Mouse (Mus musculus) bone marrow, adult 2 months (tissue): ENCODE data around the gene Fchsd2. TPM values are rescaled to one million over a fixed set of nuclear protein-coding genes. Genes with fewer than 3 reads are reported as not detected.

Experiments
- H3K27ac ChIP-seq: fragments of 200-500 bp; 2 replicates; pipeline ENCODE4 v1.5.1; 2012; ENCODE audit warnings: low read depth, mild to moderate bottlenecking, control low read depth, inconsistent platforms, low read length; ENCODE audit not compliant: control insufficient read depth, poor library complexity, insufficient read depth
- H3K4me1 ChIP-seq: fragments of 200-500 bp; 2 replicates; pipeline ENCODE4 v1.6.1; 2011; ENCODE audit warnings: low read length; ENCODE audit not compliant: control insufficient read depth, insufficient read depth
- H3K4me3 ChIP-seq: fragments of 200-500 bp; replicated peaks from 2 replicates; pipeline ENCODE3; 2011; ENCODE audit warnings: mild to moderate bottlenecking, low read depth, low read length, control low read depth; ENCODE audit not compliant: control insufficient read depth
- CTCF ChIP-seq: fragments of 200-500 bp; IDR thresholded peaks from 2 replicates; pipeline ENCODE4 v1.5.1; 2011; ENCODE audit warnings: low read length, control low read depth; ENCODE audit not compliant: control insufficient read depth, insufficient read depth
- POLR2A ChIP-seq: fragments of 200-500 bp; IDR thresholded peaks from 2 replicates; pipeline ENCODE4 v1.6.1; 2011; ENCODE audit warnings: low read depth, mild to moderate bottlenecking, control low read depth, low read length, borderline replicate concordance; ENCODE audit not compliant: control insufficient read depth
- WGBS: fragments of 180-500 bp; shearing (Covaris S2); methylation state at CpG from one replicate; pipeline ENCODE4 v1.1.7; 2018; 5-methylcytosine and 5-hydroxymethylcytosine counted together
- polyA plus RNA-seq: library from polyadenylated mRNA; stranded (reverse); fragments of >200 nt; gene quantifications from 2 replicates; pipeline ENCODE4 v1.2.4, GENCODE M21; 2011; ENCODE audit warnings: low replicate concordance; ENCODE audit not compliant: missing spikeins, insufficient read depth, insufficient read length

Fchsd2 gene
- polyA plus RNA-seq, 1 experiment: 22.6 TPM

DNA sequence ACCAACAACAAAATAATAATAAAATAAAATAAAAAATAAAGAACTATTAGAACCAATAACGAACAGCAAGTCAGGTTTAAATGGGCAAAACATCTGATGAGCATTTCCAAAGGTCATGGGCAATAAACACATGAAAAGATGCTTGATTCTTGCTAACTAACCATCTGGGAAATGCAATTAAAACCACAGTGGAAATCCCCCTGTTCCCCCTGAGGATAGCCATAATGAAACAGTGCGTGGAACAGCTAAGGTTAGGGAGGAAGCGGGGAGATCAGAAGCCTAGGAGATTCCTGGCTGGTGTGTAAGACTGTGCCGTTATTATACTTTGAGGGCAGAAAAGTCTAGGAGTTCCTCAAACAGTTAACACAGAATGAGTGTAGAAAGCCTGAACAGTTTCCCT lies 35.4 kb upstream of the Fchsd2 start:
- 38% methylated on average over 4 of the region's 4 CpGs for WGBS
- TF ChIP-seq POLR2A: no peak
- no peak for TF ChIP-seq CTCF
- Histone ChIP-seq H3K4me1 (peaks cover 6% of the 10 kb centered on the region; the same call in 1 of the 2 replicates), H3K4me3 (no peak overlapping the region), H3K27ac (no peak overlapping the region)

DNA sequence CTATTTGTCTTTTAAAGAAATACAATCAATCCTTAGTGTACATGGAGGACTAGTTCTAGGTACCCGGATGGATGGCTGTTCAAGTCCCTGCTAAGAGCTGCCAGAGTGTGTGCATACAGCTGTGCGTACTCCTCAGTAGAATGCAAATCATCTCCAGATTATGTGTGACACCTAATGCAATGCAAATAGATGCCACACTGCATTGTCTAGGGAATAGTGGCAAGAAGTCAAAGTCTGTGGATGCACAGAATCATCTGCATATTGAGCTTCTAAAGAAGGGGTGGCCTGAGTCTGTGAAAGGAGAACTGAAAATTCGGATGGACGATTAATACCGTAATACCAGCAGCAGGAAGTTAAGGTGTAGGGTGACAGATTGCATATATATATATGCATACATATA lies 33.5 kb upstream of the Fchsd2 start:
- 38% methylated on average over 5 of the region's 5 CpGs for WGBS
- Histone ChIP-seq H3K27ac (no peak overlapping the region), H3K4me1 (peaks cover 6% of the 10 kb centered on the region; the same call in 1 of the 2 replicates), H3K4me3 (no peak overlapping the region)
- TF ChIP-seq CTCF (no peak), POLR2A (no peak)

DNA sequence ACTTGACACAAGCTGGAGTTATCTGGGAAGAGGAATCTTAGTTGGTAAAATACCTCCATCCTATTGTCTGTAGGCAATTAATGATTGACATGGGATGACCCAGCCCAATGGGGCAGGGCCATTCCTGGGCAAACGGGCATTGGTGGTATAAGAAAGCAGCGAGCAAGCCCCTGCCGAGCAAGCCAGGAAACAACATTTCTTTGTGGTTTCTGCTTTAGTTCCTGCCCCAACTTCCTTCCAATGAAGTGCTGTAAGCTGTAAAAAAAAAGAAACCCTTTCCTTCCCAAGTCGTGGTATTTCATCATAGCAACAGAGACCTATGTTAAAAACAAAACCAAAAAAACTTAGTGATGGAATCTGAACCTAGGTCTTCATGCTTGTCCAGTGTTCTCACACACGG lies 32.2 kb upstream of the Fchsd2 start:
- peaks cover 8% of the 10 kb centered on the region; the same call in 1 of the 2 replicates for H3K4me1 ChIP-seq
- H3K27ac ChIP-seq: peak overlapping the region; percentile 70
- TF ChIP-seq CTCF (no peak), POLR2A (no peak)
- WGBS: 2% methylated on average over 5 of the region's 5 CpGs
- H3K4me3 ChIP-seq: peak overlapping the region; percentile 25

DNA sequence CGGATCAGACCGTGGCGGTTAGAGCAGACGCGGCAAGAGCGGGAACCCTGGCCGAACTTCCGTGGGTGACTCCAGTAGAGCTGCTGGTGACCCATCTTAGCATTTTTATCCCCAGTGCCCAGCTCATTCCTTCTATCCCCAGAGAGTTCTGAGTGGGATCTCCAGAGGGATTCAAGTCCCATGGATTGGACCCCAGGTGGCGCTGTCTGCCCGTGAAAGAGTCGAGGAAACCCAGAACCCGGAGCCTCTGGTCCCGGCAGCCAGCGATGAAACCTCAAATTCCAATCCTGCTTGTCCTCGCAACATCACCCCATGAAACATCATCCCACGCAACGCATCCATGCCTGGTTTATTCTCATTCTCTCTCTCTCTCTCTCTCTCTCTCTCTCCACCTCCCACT lies 31.3 kb upstream of the Fchsd2 start:
- no peak overlapping the region for H3K4me3 ChIP-seq
- H3K4me1 ChIP-seq: peaks cover 8% of the 10 kb centered on the region; the same call in 1 of the 2 replicates
- peak overlapping the region; percentile 70; the same call in 1 of the 2 replicates for H3K27ac ChIP-seq
- TF ChIP-seq CTCF (peak; percentile 64), POLR2A (no peak)
- 28% methylated on average over 17 of the region's 17 CpGs for WGBS

DNA sequence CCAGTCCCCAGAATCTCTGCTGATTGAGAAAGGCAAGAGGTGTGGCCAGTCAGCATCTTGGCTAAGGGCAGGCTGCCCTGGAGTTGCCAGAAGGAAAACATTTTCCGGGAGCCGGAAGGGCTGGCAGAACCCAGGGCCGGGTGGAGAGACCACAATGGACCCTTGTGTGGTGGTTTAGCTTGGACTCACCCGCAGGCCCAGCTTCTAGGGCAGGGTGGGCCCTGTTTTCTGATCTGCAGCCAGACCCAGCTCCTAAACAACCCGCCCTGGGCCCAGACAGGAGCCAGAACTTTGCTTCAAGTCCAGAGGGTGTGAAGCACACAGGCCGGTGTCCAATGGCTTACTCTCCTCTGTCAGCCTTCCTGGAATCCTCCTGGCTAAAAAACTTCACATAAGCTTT lies 30.4 kb upstream of the Fchsd2 start:
- Histone ChIP-seq H3K27ac (no peak overlapping the region), H3K4me1 (peaks cover 15% of the 10 kb centered on the region; the same call in 1 of the 2 replicates), H3K4me3 (no peak overlapping the region)
- no peak for TF ChIP-seq CTCF
- TF ChIP-seq POLR2A: no peak
- WGBS: 82% methylated on average over 6 of the region's 6 CpGs

DNA sequence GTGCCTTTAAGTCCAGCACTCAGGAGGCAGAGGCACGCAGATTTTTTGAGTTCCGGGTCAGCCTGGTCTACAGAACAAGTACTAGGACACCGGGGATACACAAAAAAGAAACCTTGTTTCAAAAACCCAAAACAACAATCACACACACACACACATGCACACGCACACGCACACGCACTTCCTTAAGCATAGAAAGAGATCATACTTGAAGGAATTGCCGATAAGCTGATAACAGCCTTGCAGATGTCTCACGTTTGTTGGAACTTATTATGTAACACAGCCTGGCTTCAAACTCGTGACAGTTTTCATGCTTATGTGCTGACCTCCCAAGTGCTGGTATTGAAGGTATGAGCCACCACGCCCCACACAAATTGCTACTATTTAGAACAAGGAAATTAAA lies 29.1 kb upstream of the Fchsd2 start:
- H3K4me3 ChIP-seq: no peak overlapping the region
- 47% methylated on average over 10 of the region's 10 CpGs for WGBS
- TF ChIP-seq POLR2A: no peak
- TF ChIP-seq CTCF: no peak
- H3K4me1 ChIP-seq: peaks cover 13% of the 10 kb centered on the region; the same call in 1 of the 2 replicates
- H3K27ac ChIP-seq: no peak overlapping the region

DNA sequence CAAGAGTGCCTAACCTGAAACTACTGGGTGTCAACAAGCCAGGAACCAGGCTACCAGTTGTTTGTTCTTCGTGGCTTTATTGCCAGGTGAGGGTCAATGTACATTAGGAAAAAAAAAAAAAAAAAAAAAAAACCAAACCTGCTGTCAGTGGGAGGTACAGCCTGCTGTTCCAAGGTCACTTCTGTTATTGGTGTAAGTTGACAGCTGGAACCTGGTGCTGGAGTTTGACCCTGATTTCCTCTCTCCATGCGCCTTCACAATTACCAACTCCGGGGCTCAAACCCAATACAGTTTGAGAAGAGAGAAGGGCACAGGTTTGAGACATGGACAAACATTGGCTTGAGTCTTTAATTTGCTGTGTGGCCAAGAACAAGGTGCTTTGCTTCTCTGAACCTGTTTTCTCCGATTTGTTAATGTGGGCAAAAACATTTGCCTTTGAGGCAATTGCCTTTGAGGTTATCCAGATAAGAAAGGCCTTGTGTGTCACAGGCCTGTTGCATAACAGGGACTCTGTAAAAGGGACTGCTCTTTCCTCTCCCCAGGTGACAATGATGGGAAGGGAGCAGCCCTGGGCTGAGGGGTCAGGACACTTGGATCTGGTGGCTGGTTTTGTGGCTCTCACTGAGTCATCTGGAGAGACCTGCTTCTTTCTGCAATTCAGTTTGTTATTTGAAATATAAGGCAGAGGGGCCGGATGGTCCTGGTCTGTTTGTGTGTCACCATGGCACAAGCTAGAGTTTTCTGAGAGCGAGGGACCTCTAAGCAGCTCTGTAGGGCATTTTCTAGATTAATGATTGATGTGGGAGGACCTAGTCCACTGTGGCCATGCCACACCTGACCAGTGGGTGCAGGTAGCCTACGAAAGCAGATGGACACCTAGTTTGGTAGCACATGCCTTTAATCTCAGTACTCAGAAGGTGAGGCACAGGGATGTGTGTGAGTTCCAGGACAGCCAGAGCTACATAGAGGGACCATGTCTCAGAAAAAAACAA lies 27.7 kb upstream of the Fchsd2 start:
- no peak overlapping the region for H3K4me3 ChIP-seq
- TF ChIP-seq CTCF (no peak), POLR2A (no peak)
- no peak overlapping the region for H3K27ac ChIP-seq
- 72% methylated on average over 7 of the region's 7 CpGs for WGBS
- peaks cover 13% of the 10 kb centered on the region; the same call in 1 of the 2 replicates for H3K4me1 ChIP-seq

DNA sequence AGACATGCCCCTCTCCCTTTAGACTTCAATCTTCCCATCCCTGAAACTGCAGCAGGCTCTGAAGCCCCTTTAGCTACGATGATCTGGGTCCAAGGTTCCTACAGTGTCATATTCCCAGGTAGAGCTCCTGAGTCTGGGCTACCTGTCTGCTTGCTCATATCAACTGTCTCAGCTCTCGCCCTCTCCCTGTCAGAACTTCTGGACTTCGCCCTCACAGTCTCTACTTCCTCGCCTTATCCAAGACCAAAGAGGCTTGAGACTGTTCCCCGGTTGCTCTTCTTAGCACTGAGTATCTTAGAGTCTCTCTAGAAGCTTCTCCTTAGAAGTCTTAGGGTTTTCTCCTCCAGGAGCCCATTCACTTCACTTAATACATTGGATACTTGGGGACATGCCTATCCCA lies 26.7 kb upstream of the Fchsd2 start:
- H3K27ac ChIP-seq: no peak overlapping the region; the same call in 1 of the 2 replicates
- TF ChIP-seq CTCF (no peak), POLR2A (no peak)
- 79% methylated on average over 5 of the region's 5 CpGs for WGBS
- H3K4me3 ChIP-seq: no peak overlapping the region
- peaks cover 8% of the 10 kb centered on the region; the same call in 1 of the 2 replicates for H3K4me1 ChIP-seq
